Mouse (Mus musculus) hindbrain, embryonic 14.5 days (tissue): ENCODE measurements at regions not wholly inside any gene's neighbourhood (a gene's known extent, or its start where the extent isn't known, plus 50 kb on each side); places are given as distances from the start of the nearest gene placed in this dataset.

ENCODE experiments used
- ATAC-seq: fragments of 200-750 bp; cut with Nextera tagmentation; 2 replicates; pipeline ENCODE4 v1.8.0; 2017; ENCODE audit warnings: moderate number of reproducible peaks, mild to moderate bottlenecking, moderate TSS enrichment, moderate library complexity; ENCODE audit not compliant: low FRiP score
- DNase-seq: peaks from one replicate; pipeline ENCODE4 v3.0.0-alpha.2; 2015; ENCODE audit warnings: low spot score
- H3K27ac ChIP-seq: fragments of 300-500 bp; sonication (generic); 2 replicates; pipeline ENCODE4 v1.5.1; 2014; ENCODE audit warnings: mild to moderate bottlenecking, moderate library complexity
- H3K27me3 ChIP-seq: fragments of 300-500 bp; sonication (generic); 2 replicates; pipeline ENCODE4 v1.6.1; 2014; ENCODE audit warnings: mild to moderate bottlenecking, low read length, mixed read lengths; ENCODE audit not compliant: control insufficient read depth, insufficient read depth
- H3K36me3 ChIP-seq: fragments of 300-500 bp; sonication (generic); replicated peaks from 2 replicates; pipeline ENCODE4 v1.6.1; 2014; ENCODE audit not compliant: control insufficient read depth, insufficient read depth
- H3K4me1 ChIP-seq: fragments of 300-500 bp; sonication (generic); replicated peaks from 2 replicates; pipeline ENCODE4 v1.6.1; 2014; ENCODE audit warnings: antibody characterized with exemption, low read length, mixed read lengths; ENCODE audit not compliant: control insufficient read depth, insufficient read depth
- H3K4me2 ChIP-seq: fragments of 300-500 bp; sonication (generic); replicated peaks from 2 replicates; pipeline ENCODE4 v1.6.1; 2014; ENCODE audit warnings: mild to moderate bottlenecking, moderate library complexity
- H3K4me3 ChIP-seq: fragments of 300-500 bp; sonication (generic); replicated peaks from 2 replicates; pipeline ENCODE4 v1.5.1; 2014; ENCODE audit warnings: mild to moderate bottlenecking, low read length
- H3K9ac ChIP-seq: fragments of 300-500 bp; sonication (generic); 2 replicates; pipeline ENCODE4 v1.6.1; 2014
- H3K9me3 ChIP-seq: fragments of 300-500 bp; sonication (generic); 2 replicates; pipeline ENCODE4 v1.6.1; 2016; ENCODE audit warnings: low read length; ENCODE audit not compliant: control insufficient read depth
- WGBS: fragments of 180-500 bp; shearing (Covaris S2); extraction: QIAGEN DNeasy Blood & Tissue Kit; methylation state at CpG from one replicate; pipeline ENCODE4 v1.1.7; 2014; 5-methylcytosine and 5-hydroxymethylcytosine counted together

- H3K9ac ChIP-seq: no peak overlapping the region
- ATAC-seq (no peak), DNase-seq (no peak)
- H3K4me1 ChIP-seq: peaks cover 6% of the 10 kb centered on the region; the same call in 1 of the 2 replicates
- no peaks in the 10 kb centered on the region for H3K36me3 ChIP-seq
- no peak overlapping the region for H3K27ac ChIP-seq
- no peaks in the 10 kb centered on the region for H3K9me3 ChIP-seq
- 77% methylated on average over 3 of the region's 3 CpGs for WGBS
- H3K27me3 ChIP-seq: no peaks in the 10 kb centered on the region
- no peak overlapping the region for H3K4me2 ChIP-seq
- H3K4me3 ChIP-seq: no peak overlapping the region
Observed at GRCm38 (mm10) chr2:48473102-48473501, 340.8 kb upstream of the Acvr2a start.

DNA sequence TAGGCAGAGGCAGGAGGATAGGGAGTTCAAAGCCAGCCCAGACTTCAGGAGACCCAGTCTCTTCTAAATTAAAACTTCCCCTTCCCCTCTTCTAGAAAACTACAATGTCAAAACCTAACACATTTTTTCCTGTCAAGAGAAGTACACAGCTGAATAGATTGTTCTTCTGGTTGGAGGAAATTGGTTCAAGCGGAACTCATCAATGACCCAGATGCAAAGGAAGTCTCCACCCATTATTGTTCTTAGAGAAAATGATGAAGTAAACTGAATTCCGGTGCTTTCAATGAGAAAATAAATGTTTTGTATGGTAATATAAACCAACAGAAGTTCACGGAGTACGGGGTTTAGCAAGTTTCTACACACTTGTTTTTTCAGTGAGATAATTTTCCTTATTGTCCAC lies 339.3 kb upstream of the Acvr2a start:
- Histone ChIP-seq H3K4me2 (no peak overlapping the region), H3K9ac (no peak overlapping the region), H3K9me3 (no peaks in the 10 kb centered on the region), H3K27ac (no peak overlapping the region), H3K27me3 (no peaks in the 10 kb centered on the region), H3K4me1 (peaks cover 5% of the 10 kb centered on the region; the same call in 1 of the 2 replicates), H3K36me3 (no peaks in the 10 kb centered on the region), H3K4me3 (no peak overlapping the region)
- WGBS: 81% methylated on average over 4 of the region's 4 CpGs
- DNase-seq (no peak), ATAC-seq (no peak)

DNA sequence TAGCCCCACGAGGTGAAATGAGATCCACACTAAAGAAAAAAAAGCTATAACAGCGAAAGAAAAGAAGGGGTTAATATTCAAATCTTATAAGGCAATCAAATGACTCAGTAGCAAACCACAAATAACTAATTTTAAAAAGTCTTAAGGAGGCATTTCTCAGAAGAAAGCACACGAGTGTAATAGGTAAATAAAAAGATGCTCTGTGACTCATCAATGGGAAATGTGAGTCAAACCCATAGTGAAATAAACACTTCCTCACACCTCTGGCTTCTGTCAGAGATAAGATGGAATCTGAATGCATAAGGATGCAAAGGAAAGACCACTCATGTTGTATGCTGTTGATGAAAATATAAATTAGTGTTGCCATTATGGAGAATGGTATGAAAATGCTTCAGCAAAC lies 337.1 kb upstream of the Acvr2a start:
- H3K27me3 ChIP-seq: no peaks in the 10 kb centered on the region
- WGBS: 59% methylated on average over 3 of the region's 3 CpGs
- H3K4me1 ChIP-seq: no peaks in the 10 kb centered on the region
- H3K9ac ChIP-seq: no peak overlapping the region
- no peak for DNase-seq
- H3K9me3 ChIP-seq: no peaks in the 10 kb centered on the region
- no peak overlapping the region for H3K27ac ChIP-seq
- H3K36me3 ChIP-seq: no peaks in the 10 kb centered on the region
- no peak overlapping the region for H3K4me3 ChIP-seq
- ATAC-seq: no peak
- H3K4me2 ChIP-seq: no peak overlapping the region

DNA sequence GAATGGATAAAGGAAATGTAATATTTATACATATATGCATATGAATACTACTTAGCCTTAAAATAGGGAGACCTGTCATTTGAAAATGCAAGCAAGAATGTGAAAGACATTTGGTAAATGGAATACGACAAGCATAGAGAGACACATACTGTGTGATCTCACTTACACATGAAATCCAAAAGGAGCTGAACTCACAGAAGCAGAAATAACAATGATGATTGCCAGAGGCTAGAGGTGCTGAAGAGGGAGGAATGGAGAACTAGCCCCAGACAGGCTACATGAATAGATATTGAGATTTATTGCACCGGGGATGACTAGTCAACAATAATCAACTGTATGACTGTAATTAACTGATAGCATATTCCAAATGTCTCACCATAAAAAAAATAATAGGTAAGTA lies 336.6 kb upstream of the Acvr2a start:
- Histone ChIP-seq H3K4me3 (no peak overlapping the region), H3K4me1 (no peaks in the 10 kb centered on the region), H3K9me3 (no peaks in the 10 kb centered on the region), H3K4me2 (no peak overlapping the region), H3K9ac (no peak overlapping the region), H3K36me3 (no peaks in the 10 kb centered on the region), H3K27ac (no peak overlapping the region), H3K27me3 (no peaks in the 10 kb centered on the region)
- no peak for ATAC-seq
- no peak for DNase-seq
- 51% methylated on average over 2 of the region's 2 CpGs for WGBS

- ATAC-seq (no peak), DNase-seq (no peak)
- Histone ChIP-seq H3K27me3 (no peaks in the 10 kb centered on the region), H3K4me1 (no peaks in the 10 kb centered on the region), H3K9ac (no peak overlapping the region), H3K9me3 (no peaks in the 10 kb centered on the region), H3K4me3 (no peak overlapping the region), H3K36me3 (no peaks in the 10 kb centered on the region), H3K27ac (no peak overlapping the region), H3K4me2 (no peak overlapping the region)
- 93% methylated on average over 1 of the region's 1 CpGs for WGBS
Observed at GRCm38 (mm10) chr2:48479601-48480000, 334.3 kb upstream of the Acvr2a start.

DNA sequence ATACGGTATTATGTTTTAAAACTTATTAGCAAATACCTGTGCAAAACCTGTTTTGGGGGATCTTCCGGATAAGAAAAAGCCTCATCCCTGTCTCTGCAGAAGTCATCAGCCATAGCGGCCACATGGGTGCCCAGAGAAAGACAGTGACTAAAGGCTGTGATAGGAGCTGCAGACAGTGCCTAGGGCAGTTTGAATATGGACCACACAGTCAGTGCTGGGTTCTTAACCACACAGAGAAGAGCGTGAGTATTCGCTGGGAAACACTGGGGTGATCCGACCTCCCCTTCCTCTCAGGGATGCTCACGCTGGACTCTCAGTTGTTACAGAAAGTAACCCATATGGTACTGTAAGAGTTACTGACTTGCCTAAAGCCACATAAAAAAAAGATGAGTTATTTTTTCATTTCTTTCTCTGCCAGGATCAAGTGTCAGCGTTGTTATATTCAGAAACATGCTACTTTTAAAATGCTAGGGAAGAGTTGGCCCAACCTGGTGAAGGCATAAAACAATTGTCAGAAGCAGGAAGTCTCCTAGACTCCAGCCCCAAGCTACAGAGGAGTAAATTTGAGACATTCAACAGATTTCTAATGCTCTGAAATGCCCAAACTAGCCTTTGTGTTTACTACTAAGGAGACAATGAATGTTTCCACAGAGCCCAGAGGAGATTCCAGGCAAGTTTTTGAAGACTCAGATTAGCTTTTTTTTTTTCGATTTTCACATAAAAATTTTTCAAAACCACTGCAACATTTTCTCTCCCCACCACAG lies 333.3 kb upstream of the Acvr2a start:
- Histone ChIP-seq H3K27me3 (no peaks in the 10 kb centered on the region), H3K4me3 (no peak overlapping the region), H3K36me3 (no peaks in the 10 kb centered on the region), H3K4me1 (no peaks in the 10 kb centered on the region), H3K9me3 (no peaks in the 10 kb centered on the region), H3K9ac (no peak overlapping the region), H3K4me2 (no peak overlapping the region), H3K27ac (no peak overlapping the region)
- DNase-seq: no peak
- ATAC-seq: no peak
- WGBS: 56% methylated on average over 9 of the region's 9 CpGs

GRCm38 (mm10) chr2:48481209-48481742 lies 332.6 kb upstream of the Acvr2a start:
- 7% methylated on average over 12 of the region's 12 CpGs for WGBS
- Histone ChIP-seq H3K4me1 (no peaks in the 10 kb centered on the region), H3K9me3 (no peaks in the 10 kb centered on the region), H3K27ac (peak overlapping the region; percentile 38), H3K4me2 (no peak overlapping the region), H3K27me3 (no peaks in the 10 kb centered on the region), H3K4me3 (no peak overlapping the region), H3K36me3 (no peaks in the 10 kb centered on the region), H3K9ac (no peak overlapping the region)
- DNase-seq: peak; percentile 70
- ATAC-seq: peak; percentile 90; the same call in 1 of the 2 replicates

DNA sequence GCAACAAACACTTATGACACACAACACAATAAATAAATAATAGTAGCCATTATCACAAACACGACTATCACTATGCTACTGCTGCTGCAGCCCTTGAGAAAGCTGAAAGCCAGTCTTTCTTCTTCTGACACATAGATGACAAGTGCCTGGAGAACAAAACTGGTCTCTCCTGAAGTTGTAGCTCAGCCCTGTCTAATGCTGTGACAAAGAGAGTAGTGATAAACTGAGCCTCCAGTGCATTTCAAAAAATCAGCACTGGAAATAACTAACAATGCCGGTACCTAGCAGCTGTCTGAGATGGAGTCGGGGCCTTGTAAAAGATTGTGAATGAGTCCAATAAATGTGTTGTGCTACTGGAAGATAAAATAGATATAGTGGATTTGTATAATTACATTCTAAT lies 320.3 kb upstream of the Acvr2a start:
- ATAC-seq: no peak
- no peaks in the 10 kb centered on the region for H3K36me3 ChIP-seq

GRCm38 (mm10) chr2:48494065-48494464 lies 319.8 kb upstream of the Acvr2a start:
- Histone ChIP-seq H3K9me3 (no peaks in the 10 kb centered on the region), H3K4me1 (no peaks in the 10 kb centered on the region), H3K4me3 (no peak overlapping the region), H3K4me2 (no peak overlapping the region), H3K27ac (no peak overlapping the region), H3K36me3 (no peaks in the 10 kb centered on the region), H3K9ac (no peak overlapping the region), H3K27me3 (no peaks in the 10 kb centered on the region)
- ATAC-seq (no peak), DNase-seq (no peak)
- WGBS: 55% methylated on average over 2 of the region's 2 CpGs

More for the DNA sequence above, 320.3 kb upstream of the Acvr2a start:
- Histone ChIP-seq H3K27ac (0 out of 2 replicates have a peak overlapping the region, but pooled peaks have one; percentile 3), H3K4me2 (no peak overlapping the region), H3K4me3 (no peak overlapping the region), H3K9ac (no peak overlapping the region), H3K4me1 (no peaks in the 10 kb centered on the region), H3K9me3 (no peaks in the 10 kb centered on the region), H3K27me3 (no peaks in the 10 kb centered on the region)
- DNase-seq: no peak
- WGBS: 70% methylated on average over 3 of the region's 3 CpGs
